Comparison of ENCODE assay signal across 17 mouse cellular contexts in genomic region chrX:104749356-104749755, GRCm38 (mm10).
DNase-seq lines count a peak whose midpoint lies in the region; ATAC-seq and TF ChIP-seq lines count a peak whose summit lies in the region.
"Had no signal": no experiment of that assay in that cellular context is flagged by ENCODE, and none has a peak within 500 bp of the region (broad histone marks: within the 10 kb centered on the region; RNA-seq: fewer than 3 reads in every experiment).

No protein-coding gene starts in this region.

- no peak overlapping the region for H3K4me3 ChIP-seq in forebrain, embryonic 14.5 days (ENCODE audit: low read depth, low read length)
- no peak overlapping the region for H3K4me3 ChIP-seq in forebrain, embryonic 13.5 days
- H3K4me3 ChIP-seq in limb, embryonic 14.5 days (replicated peaks; ENCODE audit: low read length): no peak overlapping the region
- H3K4me3 ChIP-seq in limb, embryonic 10.5 days: no peak overlapping the region
- H3K4me3 ChIP-seq: heart, embryonic 10.5 days; hindbrain, embryonic 13.5 days; kidney, embryonic 15.5 days; liver, embryonic 12.5 days; neural tube, embryonic 15.5 days had no signal

- no peaks in the 10 kb centered on the region for H3K36me3 ChIP-seq in forebrain, embryonic 14.5 days (ENCODE audit: control insufficient read depth, insufficient read depth, low read length)
- no peaks in the 10 kb centered on the region for H3K36me3 ChIP-seq in forebrain, embryonic 13.5 days (ENCODE audit: poor library complexity, severe bottlenecking)
- H3K36me3 ChIP-seq in limb, embryonic 14.5 days (ENCODE audit: control insufficient read depth, insufficient read depth, low read length): no peaks in the 10 kb centered on the region
- H3K36me3 ChIP-seq in limb, embryonic 10.5 days: no peaks in the 10 kb centered on the region
- H3K36me3 ChIP-seq: heart, embryonic 10.5 days; hindbrain, embryonic 13.5 days; kidney, embryonic 15.5 days; liver, embryonic 12.5 days; neural tube, embryonic 15.5 days had no signal

- 82% methylated on average over 1 of the region's 1 CpGs for WGBS in forebrain, embryonic 14.5 days
- WGBS in forebrain, embryonic 13.5 days: 89% methylated on average over 1 of the region's 1 CpGs
- 71% methylated on average over 1 of the region's 1 CpGs for WGBS in limb, embryonic 14.5 days
- 85% methylated on average over 1 of the region's 1 CpGs for WGBS in limb, embryonic 10.5 days

- ATAC-seq in forebrain, embryonic 14.5 days: no peak
- no peak for ATAC-seq in forebrain, embryonic 13.5 days
- ATAC-seq in limb, embryonic 14.5 days (ENCODE audit: low FRiP score, low read depth): no peak
- ATAC-seq in CD4-positive, CD25-positive, alpha-beta regulatory T cell, adult 4 months: peak; percentile 69
- ATAC-seq in inflammation-experienced regulatory T-cells, adult 6 months: peak; percentile 68
- ATAC-seq: liver, embryonic 12.5 days had no signal

- H3K27ac ChIP-seq in forebrain, embryonic 14.5 days (ENCODE audit: low read depth, low read length): no peak overlapping the region
- no peak overlapping the region for H3K27ac ChIP-seq in forebrain, embryonic 13.5 days
- H3K27ac ChIP-seq in limb, embryonic 14.5 days (replicated peaks; ENCODE audit: low read depth, low read length): no peak overlapping the region
- no peak overlapping the region for H3K27ac ChIP-seq in limb, embryonic 10.5 days
- H3K27ac ChIP-seq: heart, embryonic 10.5 days; hindbrain, embryonic 13.5 days; kidney, embryonic 15.5 days; liver, embryonic 12.5 days; neural tube, embryonic 15.5 days had no signal

- H3K4me1 ChIP-seq in forebrain, embryonic 14.5 days (ENCODE audit: control insufficient read depth, insufficient read depth, low read length): no peaks in the 10 kb centered on the region
- H3K4me1 ChIP-seq in forebrain, embryonic 13.5 days: no peaks in the 10 kb centered on the region
- H3K4me1 ChIP-seq in limb, embryonic 14.5 days (ENCODE audit: control insufficient read depth, insufficient read depth, low read length): no peaks in the 10 kb centered on the region
- no peaks in the 10 kb centered on the region for H3K4me1 ChIP-seq in limb, embryonic 10.5 days
- H3K4me1 ChIP-seq: heart, embryonic 10.5 days; hindbrain, embryonic 13.5 days; kidney, embryonic 15.5 days; liver, embryonic 12.5 days; neural tube, embryonic 15.5 days had no signal

- DNase-seq in forebrain, embryonic 14.5 days (ENCODE audit: low spot score): peak; percentile 15
- DNase-seq in limb, embryonic 14.5 days (ENCODE audit: low spot score): peak; percentile 5
- DNase-seq in limb, embryonic 10.5 days (ENCODE audit: low spot score): no peak
- no peak for DNase-seq in spleen, adult 18-20 months
- no peak for DNase-seq in urinary bladder, postnatal 14 days (ENCODE audit: low spot score)
- DNase-seq: adrenal gland, postnatal 36 days; cerebellum, adult 11 months; lung, postnatal 36 days; thymus, postnatal 14 days had no signal

- no peaks in the 10 kb centered on the region for H3K9me3 ChIP-seq in forebrain, embryonic 14.5 days (replicated peaks; ENCODE audit: control insufficient read depth, low read length)
- H3K9me3 ChIP-seq in forebrain, embryonic 13.5 days (replicated peaks): no peaks in the 10 kb centered on the region
- H3K9me3 ChIP-seq in limb, embryonic 14.5 days (ENCODE audit: control insufficient read depth, low read length): no peaks in the 10 kb centered on the region
- no peaks in the 10 kb centered on the region for H3K9me3 ChIP-seq in limb, embryonic 10.5 days (replicated peaks)
- H3K9me3 ChIP-seq: heart, embryonic 10.5 days; hindbrain, embryonic 13.5 days; kidney, embryonic 15.5 days; liver, embryonic 12.5 days; neural tube, embryonic 15.5 days had no signal

- H3K9ac ChIP-seq in forebrain, embryonic 14.5 days (ENCODE audit: low read length): no peak overlapping the region
- H3K9ac ChIP-seq in forebrain, embryonic 13.5 days: no peak overlapping the region
- H3K9ac ChIP-seq in limb, embryonic 14.5 days (ENCODE audit: low read depth, low read length, severe bottlenecking): no peak overlapping the region
- H3K9ac ChIP-seq: hindbrain, embryonic 13.5 days; kidney, embryonic 15.5 days; liver, embryonic 12.5 days; neural tube, embryonic 15.5 days had no signal

- TF ChIP-seq POLR2A in limb, embryonic 14.5 days (IDR thresholded peaks at IDR 0.05; ENCODE audit: borderline replicate concordance, extremely low read depth, insufficient read depth, insufficient read length): no peak

- H3K27me3 ChIP-seq in forebrain, embryonic 14.5 days (replicated peaks; ENCODE audit: control insufficient read depth, insufficient read depth, low read length): no peaks in the 10 kb centered on the region
- peaks cover 18% of the 10 kb centered on the region; the same call in 1 of the 2 replicates for H3K27me3 ChIP-seq in forebrain, embryonic 13.5 days
- H3K27me3 ChIP-seq in limb, embryonic 14.5 days (ENCODE audit: control insufficient read depth, insufficient read depth, low read length): no peaks in the 10 kb centered on the region
- peaks cover 91% of the 10 kb centered on the region for H3K27me3 ChIP-seq in limb, embryonic 10.5 days (ENCODE audit: low read depth, poor library complexity, severe bottlenecking)

- H3K4me2 ChIP-seq in forebrain, embryonic 14.5 days (ENCODE audit: low read length): no peak overlapping the region
- no peak overlapping the region for H3K4me2 ChIP-seq in forebrain, embryonic 13.5 days
- H3K4me2 ChIP-seq in limb, embryonic 14.5 days (replicated peaks; ENCODE audit: low read depth, low read length, severe bottlenecking): no peak overlapping the region
- H3K4me2 ChIP-seq: hindbrain, embryonic 13.5 days; kidney, embryonic 15.5 days; liver, embryonic 12.5 days; neural tube, embryonic 15.5 days had no signal

Comparison
In these comparisons a context has a peak if more than half of its experiments do, and no peak if none do; other contexts are left out.
1. DNase-seq: peak in forebrain, embryonic 14.5 days (single experiment) and limb, embryonic 14.5 days (single experiment); none in limb, embryonic 10.5 days (single experiment), spleen, adult 18-20 months (0 of 2) and urinary bladder, postnatal 14 days (single experiment).
2. ATAC-seq: peak in CD4-positive, CD25-positive, alpha-beta regulatory T cell, adult 4 months (single experiment) and inflammation-experienced regulatory T-cells, adult 6 months (single experiment); none in forebrain, embryonic 14.5 days (single experiment), forebrain, embryonic 13.5 days (single experiment) and limb, embryonic 14.5 days (single experiment).